Mouse (Mus musculus): ENCODE data around the gene Msh5. TPM values are rescaled to one million over a fixed set of nuclear protein-coding genes. Genes with fewer than 3 reads are reported as not detected.

Gene Msh5
- polyA plus RNA-seq, 1 experiment from 2014 or later = 2.3 TPM

DNA sequence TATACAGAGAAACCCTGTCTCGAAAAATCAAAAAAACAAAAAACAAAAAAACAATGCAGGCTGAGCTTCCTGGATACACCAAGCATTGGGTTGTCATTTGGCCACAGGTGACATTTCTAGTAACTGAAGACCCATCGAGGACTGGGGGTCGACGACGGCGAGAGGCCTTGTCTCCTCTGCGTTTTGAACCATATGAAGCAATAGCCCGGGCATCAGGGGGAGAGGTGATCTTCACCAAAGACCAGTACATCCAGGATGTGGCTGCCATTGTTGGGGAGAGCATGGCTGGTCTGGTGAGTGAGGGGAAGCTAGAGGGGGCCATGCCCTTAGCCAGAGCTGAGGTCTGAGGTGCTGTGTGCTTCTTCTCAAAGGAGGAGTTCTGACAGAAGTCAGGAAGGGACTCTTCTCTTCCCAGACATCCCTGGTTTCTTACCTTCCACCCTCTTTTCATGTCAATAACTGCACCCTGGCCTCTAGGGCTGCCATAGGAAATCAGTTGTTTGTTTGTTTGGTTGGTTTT is 23.9 kb downstream of the Msh5 start:
- Histone ChIP-seq H3K4me3 (ENCODE audit: low read depth, low read length) (no peak overlapping the region), H3K36me3 (ENCODE audit: control insufficient read depth, insufficient read depth, low read length) (no peaks in the 10 kb centered on the region), H3K9ac (ENCODE audit: low read length) (no peak overlapping the region), H3K4me1 (ENCODE audit: control insufficient read depth, insufficient read depth, low read length) (peaks cover 11% of the 10 kb centered on the region), H3K27me3 (replicated peaks; ENCODE audit: control insufficient read depth, insufficient read depth, low read length) (no peaks in the 10 kb centered on the region), H3K4me2 (ENCODE audit: low read length) (no peak overlapping the region), H3K27ac (ENCODE audit: low read depth, low read length) (no peak overlapping the region), H3K9me3 (replicated peaks; ENCODE audit: control insufficient read depth, low read length) (no peaks in the 10 kb centered on the region)
- 94% methylated on average over 8 of the region's 8 CpGs for WGBS
- no peak for ATAC-seq
- no peak for DNase-seq (ENCODE audit: low spot score)

GRCm38 (mm10) chr17:35021842-35022477 is 24.6 kb downstream of the Msh5 start:
- no peak for DNase-seq (ENCODE audit: low spot score)
- H3K27ac ChIP-seq (ENCODE audit: low read depth, low read length) = no peak overlapping the region
- H3K4me2 ChIP-seq (ENCODE audit: low read length) = 0 out of 2 replicates have a peak overlapping the region, but pooled peaks have one; percentile 5
- H3K36me3 ChIP-seq (ENCODE audit: control insufficient read depth, insufficient read depth, low read length) = peaks cover 5% of the 10 kb centered on the region; the same call in 1 of the 2 replicates
- no peak overlapping the region for H3K4me3 ChIP-seq (ENCODE audit: low read depth, low read length)
- no peak overlapping the region; the same call in 1 of the 2 replicates for H3K9ac ChIP-seq (ENCODE audit: low read length)
- ATAC-seq = no peak
- H3K9me3 ChIP-seq (replicated peaks; ENCODE audit: control insufficient read depth, low read length) = no peaks in the 10 kb centered on the region
- no peaks in the 10 kb centered on the region for H3K27me3 ChIP-seq (replicated peaks; ENCODE audit: control insufficient read depth, insufficient read depth, low read length)
- WGBS = 60% methylated on average over 6 of the region's 6 CpGs
- H3K4me1 ChIP-seq (ENCODE audit: control insufficient read depth, insufficient read depth, low read length) = peaks cover 7% of the 10 kb centered on the region

DNA sequence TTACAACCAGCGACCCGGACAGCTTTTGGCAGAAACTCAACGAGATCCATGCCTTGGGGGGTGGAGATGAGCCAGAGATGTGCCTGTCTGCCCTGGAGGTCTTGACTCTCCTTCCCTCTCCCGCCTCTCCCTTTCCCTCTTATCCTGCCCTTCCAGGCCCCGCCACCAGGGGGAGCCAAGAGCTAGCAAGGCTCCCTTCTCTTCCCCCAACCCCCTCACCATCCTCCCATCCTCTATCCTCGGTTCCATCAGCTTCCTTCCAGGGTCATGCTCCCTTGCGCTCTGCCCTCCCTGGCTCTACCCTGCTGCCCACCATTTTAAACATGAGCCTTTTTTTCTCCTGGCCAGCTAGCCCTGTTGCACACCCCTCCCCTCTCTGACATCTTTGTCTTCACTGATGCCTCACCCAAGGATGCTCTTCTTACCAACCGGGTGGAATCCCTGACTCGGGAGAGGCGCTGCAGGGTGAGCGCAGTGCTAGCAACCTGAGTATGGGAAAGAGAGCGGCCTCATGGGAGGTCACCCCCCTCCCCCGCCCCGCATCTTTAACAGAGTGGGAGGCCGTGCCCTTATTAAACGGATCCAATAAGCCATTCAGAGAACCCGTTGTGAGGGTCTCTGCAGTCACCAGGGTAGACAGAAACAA is 25.3 kb downstream of the Msh5 start:
- DNase-seq (ENCODE audit: low spot score) = peak; percentile 81
- Histone ChIP-seq H3K9me3 (replicated peaks; ENCODE audit: control insufficient read depth, low read length) (no peaks in the 10 kb centered on the region), H3K27ac (ENCODE audit: low read depth, low read length) (no peak overlapping the region), H3K4me1 (ENCODE audit: control insufficient read depth, insufficient read depth, low read length) (peaks cover 7% of the 10 kb centered on the region), H3K27me3 (replicated peaks; ENCODE audit: control insufficient read depth, insufficient read depth, low read length) (no peaks in the 10 kb centered on the region), H3K4me3 (ENCODE audit: low read depth, low read length) (no peak overlapping the region), H3K36me3 (ENCODE audit: control insufficient read depth, insufficient read depth, low read length) (peaks cover 11% of the 10 kb centered on the region), H3K4me2 (ENCODE audit: low read length) (0 out of 2 replicates have a peak overlapping the region, but pooled peaks have one; percentile 5), H3K9ac (ENCODE audit: low read length) (no peak overlapping the region; the same call in 1 of the 2 replicates)
- peak; percentile 72 for ATAC-seq
- 6% methylated on average over 17 of the region's 17 CpGs for WGBS

DNA sequence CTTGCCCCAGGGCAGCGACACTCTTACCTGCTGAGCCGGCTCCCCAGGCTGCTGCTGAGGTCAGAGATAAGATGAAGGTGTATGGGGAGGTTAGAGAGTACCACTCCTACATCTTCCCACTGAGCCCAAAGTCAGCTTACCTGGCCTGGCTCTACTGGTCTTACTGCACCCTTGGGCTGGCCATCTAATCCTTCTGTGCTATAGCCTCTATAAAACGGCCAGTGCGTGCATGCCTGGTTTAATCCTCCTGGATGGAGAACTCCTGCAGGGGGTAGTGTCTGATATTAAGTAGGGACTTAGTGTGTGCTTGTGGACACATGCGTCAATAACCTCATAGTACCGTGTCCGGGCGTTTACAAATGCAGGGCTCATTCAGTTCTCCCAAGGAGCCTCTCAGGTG is 26.0 kb downstream of the Msh5 start:
- H3K27ac ChIP-seq (ENCODE audit: low read depth, low read length) = no peak overlapping the region
- H3K4me3 ChIP-seq (ENCODE audit: low read depth, low read length) = no peak overlapping the region
- H3K36me3 ChIP-seq (ENCODE audit: control insufficient read depth, insufficient read depth, low read length) = peaks cover 18% of the 10 kb centered on the region
- peaks cover 4% of the 10 kb centered on the region; the same call in 1 of the 2 replicates for H3K4me1 ChIP-seq (ENCODE audit: control insufficient read depth, insufficient read depth, low read length)
- no peaks in the 10 kb centered on the region for H3K9me3 ChIP-seq (replicated peaks; ENCODE audit: control insufficient read depth, low read length)
- DNase-seq (ENCODE audit: low spot score) (no peak), ATAC-seq (no peak)
- no peak overlapping the region for H3K4me2 ChIP-seq (ENCODE audit: low read length)
- H3K27me3 ChIP-seq (replicated peaks; ENCODE audit: control insufficient read depth, insufficient read depth, low read length) = no peaks in the 10 kb centered on the region
- H3K9ac ChIP-seq (ENCODE audit: low read length) = no peak overlapping the region
- WGBS = 79% methylated on average over 8 of the region's 8 CpGs

- Histone ChIP-seq H3K9me3 (replicated peaks; ENCODE audit: control insufficient read depth, low read length) (no peaks in the 10 kb centered on the region), H3K4me1 (ENCODE audit: control insufficient read depth, insufficient read depth, low read length) (peaks cover 4% of the 10 kb centered on the region; the same call in 1 of the 2 replicates), H3K4me3 (ENCODE audit: low read depth, low read length) (no peak overlapping the region), H3K36me3 (ENCODE audit: control insufficient read depth, insufficient read depth, low read length) (peaks cover 25% of the 10 kb centered on the region), H3K4me2 (ENCODE audit: low read length) (no peak overlapping the region), H3K27me3 (replicated peaks; ENCODE audit: control insufficient read depth, insufficient read depth, low read length) (no peaks in the 10 kb centered on the region), H3K9ac (ENCODE audit: low read length) (no peak overlapping the region), H3K27ac (ENCODE audit: low read depth, low read length) (no peak overlapping the region)
- DNase-seq (ENCODE audit: low spot score) (no peak), ATAC-seq (no peak)
- WGBS = 73% methylated on average over 11 of the region's 11 CpGs
These were observed 26.7 kb downstream of the Msh5 start for GRCm38 (mm10) chr17:35019894-35020293.

- no peaks in the 10 kb centered on the region for H3K27me3 ChIP-seq (replicated peaks; ENCODE audit: control insufficient read depth, insufficient read depth, low read length)
- H3K27ac ChIP-seq (ENCODE audit: low read depth, low read length) = no peak overlapping the region
- WGBS = 82% methylated on average over 3 of the region's 3 CpGs
- peaks cover 42% of the 10 kb centered on the region for H3K36me3 ChIP-seq (ENCODE audit: control insufficient read depth, insufficient read depth, low read length)
- H3K9me3 ChIP-seq (replicated peaks; ENCODE audit: control insufficient read depth, low read length) = no peaks in the 10 kb centered on the region
- no peak overlapping the region for H3K9ac ChIP-seq (ENCODE audit: low read length)
- DNase-seq (ENCODE audit: low spot score) (no peak), ATAC-seq (no peak)
- H3K4me1 ChIP-seq (ENCODE audit: control insufficient read depth, insufficient read depth, low read length) = peaks cover 4% of the 10 kb centered on the region; the same call in 1 of the 2 replicates
- H3K4me2 ChIP-seq (ENCODE audit: low read length) = no peak overlapping the region
- H3K4me3 ChIP-seq (ENCODE audit: low read depth, low read length) = no peak overlapping the region
These were observed 28.4 kb downstream of the Msh5 start for GRCm38 (mm10) chr17:35018171-35018570.

GRCm38 (mm10) chr17:35017706-35018030 is 28.9 kb downstream of the Msh5 start:
- peaks cover 47% of the 10 kb centered on the region for H3K36me3 ChIP-seq (ENCODE audit: control insufficient read depth, insufficient read depth, low read length)
- peaks cover 4% of the 10 kb centered on the region; the same call in 1 of the 2 replicates for H3K4me1 ChIP-seq (ENCODE audit: control insufficient read depth, insufficient read depth, low read length)
- H3K4me2 ChIP-seq (ENCODE audit: low read length) = no peak overlapping the region
- H3K27me3 ChIP-seq (replicated peaks; ENCODE audit: control insufficient read depth, insufficient read depth, low read length) = no peaks in the 10 kb centered on the region
- H3K9me3 ChIP-seq (replicated peaks; ENCODE audit: control insufficient read depth, low read length) = no peaks in the 10 kb centered on the region
- 76% methylated on average over 14 of the region's 14 CpGs for WGBS
- no peak overlapping the region for H3K27ac ChIP-seq (ENCODE audit: low read depth, low read length)
- no peak for DNase-seq (ENCODE audit: low spot score)
- ATAC-seq = no peak
- H3K9ac ChIP-seq (ENCODE audit: low read length) = no peak overlapping the region
- H3K4me3 ChIP-seq (ENCODE audit: low read depth, low read length) = no peak overlapping the region

DNA sequence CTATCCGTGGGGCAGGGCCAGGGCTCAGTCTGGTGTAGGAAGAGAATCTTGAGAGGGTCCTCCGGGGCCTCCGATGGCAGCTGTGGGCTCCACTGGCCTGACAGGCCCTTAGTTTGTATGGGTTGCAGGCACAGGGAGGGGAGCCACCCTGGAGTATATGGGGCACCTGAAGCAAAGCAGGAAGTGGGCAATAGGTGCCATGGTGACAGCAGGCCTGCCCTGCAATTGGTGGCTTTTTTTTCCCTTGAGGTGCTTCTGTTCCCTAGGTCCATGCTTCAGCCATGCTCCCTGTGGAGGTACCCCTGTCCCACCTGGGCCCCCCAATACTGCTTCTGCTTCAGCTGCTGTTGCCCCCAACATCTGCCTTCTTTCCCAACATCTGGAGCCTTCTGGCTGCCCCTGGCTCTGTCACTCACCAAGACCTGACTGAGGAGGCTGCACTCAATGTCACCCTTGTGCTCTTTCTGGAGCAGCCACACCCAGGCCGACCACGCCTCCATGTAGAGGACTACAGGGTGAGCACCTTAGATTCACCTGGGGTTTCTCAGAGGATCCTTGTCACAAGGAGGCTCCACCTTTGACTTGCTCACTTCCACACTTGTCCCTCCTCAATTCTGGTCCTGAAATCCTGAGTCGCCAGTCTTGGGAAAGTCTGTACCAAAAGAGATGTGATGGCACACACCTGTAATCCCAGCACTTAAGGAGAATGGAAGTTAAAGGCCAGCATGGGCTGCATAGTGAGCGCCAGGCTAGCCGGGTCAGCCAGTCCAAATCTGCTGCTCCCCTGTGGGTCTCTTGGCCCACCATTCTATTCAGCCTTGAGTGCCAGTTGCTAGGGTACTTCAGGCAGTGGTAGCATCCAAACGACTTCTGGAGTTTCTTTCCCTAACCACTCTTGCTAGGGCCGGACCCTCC is 29.5 kb downstream of the Msh5 start:
- Histone ChIP-seq H3K4me2 (ENCODE audit: low read length) (no peak overlapping the region), H3K27ac (ENCODE audit: low read depth, low read length) (0 out of 2 replicates have a peak overlapping the region, but pooled peaks have one; percentile 14), H3K4me1 (ENCODE audit: control insufficient read depth, insufficient read depth, low read length) (peaks cover 4% of the 10 kb centered on the region; the same call in 1 of the 2 replicates), H3K4me3 (ENCODE audit: low read depth, low read length) (no peak overlapping the region), H3K9ac (ENCODE audit: low read length) (no peak overlapping the region), H3K27me3 (replicated peaks; ENCODE audit: control insufficient read depth, insufficient read depth, low read length) (no peaks in the 10 kb centered on the region), H3K36me3 (ENCODE audit: control insufficient read depth, insufficient read depth, low read length) (peaks cover 53% of the 10 kb centered on the region), H3K9me3 (replicated peaks; ENCODE audit: control insufficient read depth, low read length) (no peaks in the 10 kb centered on the region)
- no peak; the same call in 1 of the 2 replicates for ATAC-seq
- DNase-seq (ENCODE audit: low spot score) = no peak
- 80% methylated on average over 10 of the region's 10 CpGs for WGBS
